Mouse (Mus musculus) limb, embryonic 10.5 days (tissue): ENCODE measurements around the gene Lasp1. TPM values are rescaled to one million over a fixed set of nuclear protein-coding genes. Genes with fewer than 3 reads are reported as not detected.
A peak's percentile ranks its signal among the peaks of the same experiment; 100 is the strongest.
"Not testable (repeated sequence)": the region's sequence is repeated elsewhere in the genome, so short reads cannot be mapped to it uniquely, and the experiment has no call there.

ENCODE experiments used
- DNase-seq: peaks from one replicate; pipeline ENCODE4 v3.0.0-alpha.2; 2017; ENCODE audit warnings: low spot score
- H3K27ac ChIP-seq: fragments of 300-500 bp; sonication (generic); 2 replicates; pipeline ENCODE4 v1.5.1; 2016; ENCODE audit warnings: mild to moderate bottlenecking
- H3K27me3 ChIP-seq: fragments of 300-500 bp; sonication (generic); 2 replicates; pipeline ENCODE4 v1.6.1; 2016; ENCODE audit warnings: low read depth, mild to moderate bottlenecking; ENCODE audit not compliant: poor library complexity, severe bottlenecking
- H3K36me3 ChIP-seq: fragments of 300-500 bp; sonication (generic); 2 replicates; pipeline ENCODE4 v1.6.1; 2016; ENCODE audit warnings: mild to moderate bottlenecking, moderate library complexity
- H3K4me1 ChIP-seq: fragments of 300-500 bp; sonication (generic); 2 replicates; pipeline ENCODE4 v1.6.1; 2016
- H3K4me3 ChIP-seq: fragments of 300-500 bp; sonication (generic); 2 replicates; pipeline ENCODE4 v1.5.1; 2016; ENCODE audit warnings: mild to moderate bottlenecking, moderate library complexity
- H3K9me3 ChIP-seq: fragments of 300-500 bp; sonication (generic); replicated peaks from 2 replicates; pipeline ENCODE4 v1.6.1; 2016; ENCODE audit warnings: mild to moderate bottlenecking
- WGBS: fragments of 180-500 bp; shearing (Covaris S2); methylation state at CpG from one replicate; pipeline ENCODE4 v1.1.7; 2016; 5-methylcytosine and 5-hydroxymethylcytosine counted together
- polyA plus RNA-seq: library from polyadenylated mRNA; unstranded; fragments of >200 nt; fragmentation: Nextera tagmentation; extraction: Ambion mirVana; gene quantifications from 2 replicates; pipeline ENCODE4 v1.2.1, GENCODE M21; 2016

The Lasp1 gene
- polyA plus RNA-seq, 1 experiment from 2014 or later = 110 TPM

- no peak overlapping the region for H3K27ac ChIP-seq
- no peak for DNase-seq
- no peaks in the 10 kb centered on the region for H3K9me3 ChIP-seq
- peaks cover 14% of the 10 kb centered on the region for H3K4me1 ChIP-seq
- WGBS = 91% methylated on average over 2 of the region's 2 CpGs
- H3K36me3 ChIP-seq = peaks cover 62% of the 10 kb centered on the region
- H3K4me3 ChIP-seq = peak overlapping the region; percentile 80
- H3K27me3 ChIP-seq = no peaks in the 10 kb centered on the region
These were observed 18.7 kb upstream of the Lasp1 start for GRCm38 (mm10) chr11:97779968-97780701.

- Histone ChIP-seq H3K9me3 (no peaks in the 10 kb centered on the region), H3K27me3 (no peaks in the 10 kb centered on the region), H3K4me1 (peaks cover 14% of the 10 kb centered on the region), H3K4me3 (peak overlapping the region; percentile 80), H3K36me3 (peaks cover 49% of the 10 kb centered on the region), H3K27ac (peak overlapping the region; percentile 98)
- no peak for DNase-seq
- WGBS = 3% methylated on average over 11 of the region's 11 CpGs
These were observed 17.3 kb upstream of the Lasp1 start for GRCm38 (mm10) chr11:97781478-97781831.

GRCm38 (mm10) chr11:97781832-97782563 is 16.8 kb upstream of the Lasp1 start, which contains the start of gene Rpl23:
Gene Rpl23, minus strand, starts transcription at chr11:97782437.
- under 1% methylated on average over 67 of the region's 67 CpGs for WGBS
- H3K36me3 ChIP-seq = peaks cover 44% of the 10 kb centered on the region
- H3K27me3 ChIP-seq = no peaks in the 10 kb centered on the region
- peak within 1 kb of the TSS; percentile 98 for H3K27ac ChIP-seq
- no peaks in the 10 kb centered on the region for H3K9me3 ChIP-seq
- H3K4me1 ChIP-seq = peaks cover 14% of the 10 kb centered on the region
- peak; percentile 100 for DNase-seq
- H3K4me3 ChIP-seq = peak within 1 kb of the TSS; percentile 80

DNA sequence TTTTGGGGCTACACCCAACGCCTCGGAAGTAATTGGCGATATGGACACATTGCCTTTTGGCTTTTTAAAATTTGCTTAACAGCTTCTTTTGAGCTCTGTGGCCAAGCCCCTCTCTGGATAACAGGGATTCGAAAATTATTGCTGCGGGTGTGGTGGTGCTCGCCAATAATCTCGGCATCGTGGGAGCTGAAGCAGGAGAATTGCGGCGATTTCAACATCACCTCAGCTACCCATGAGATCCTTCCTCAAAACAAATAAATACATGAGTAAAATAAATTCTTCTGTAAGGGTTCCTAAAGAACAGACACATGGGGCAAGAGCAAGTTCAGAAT is 16.3 kb upstream of the Lasp1 start:
- Histone ChIP-seq H3K9me3 (no peaks in the 10 kb centered on the region), H3K27me3 (no peaks in the 10 kb centered on the region), H3K4me3 (peak overlapping the region; percentile 80), H3K4me1 (peaks cover 14% of the 10 kb centered on the region), H3K27ac (peak overlapping the region; percentile 98), H3K36me3 (peaks cover 38% of the 10 kb centered on the region)
- under 1% methylated on average over 10 of the region's 10 CpGs for WGBS
- DNase-seq = no peak

- no peak overlapping the region for H3K27ac ChIP-seq
- H3K4me1 ChIP-seq = no peaks in the 10 kb centered on the region
- H3K4me3 ChIP-seq = no peak overlapping the region
- H3K9me3 ChIP-seq = no peaks in the 10 kb centered on the region
- 93% methylated on average over 3 of the region's 3 CpGs for WGBS
- no peaks in the 10 kb centered on the region for H3K27me3 ChIP-seq
- DNase-seq = no peak
- H3K36me3 ChIP-seq = no peaks in the 10 kb centered on the region
These were observed 10.8 kb upstream of the Lasp1 start for GRCm38 (mm10) chr11:97787961-97788360.

DNA sequence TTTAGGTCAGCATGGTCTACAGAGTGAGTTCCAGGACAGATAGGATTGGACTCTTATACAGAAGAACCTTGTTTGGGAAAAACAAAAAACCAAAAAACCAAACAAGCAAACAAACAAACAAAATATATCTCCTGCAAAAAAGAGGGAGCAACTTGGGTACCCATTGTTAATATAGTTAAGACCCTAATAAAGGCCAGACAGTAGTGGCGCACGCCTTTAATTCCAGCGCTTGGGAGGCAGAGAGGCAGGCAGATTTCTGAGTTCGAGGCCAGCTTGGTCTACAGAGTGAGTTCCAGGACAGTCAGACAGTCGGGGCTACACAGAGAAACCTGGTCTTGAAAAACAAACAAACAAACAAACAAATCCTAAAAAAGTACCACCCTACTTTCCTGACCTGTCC is 9.1 kb upstream of the Lasp1 start:
- no peak overlapping the region for H3K27ac ChIP-seq
- no peak overlapping the region for H3K4me3 ChIP-seq
- H3K9me3 ChIP-seq = no peaks in the 10 kb centered on the region
- no peak for DNase-seq
- no peaks in the 10 kb centered on the region for H3K36me3 ChIP-seq
- WGBS = 87% methylated on average over 5 of the region's 5 CpGs
- H3K27me3 ChIP-seq = no peaks in the 10 kb centered on the region
- H3K4me1 ChIP-seq = no peaks in the 10 kb centered on the region

- not testable (repeated sequence) for H3K4me1 ChIP-seq, DNase-seq, H3K4me3 ChIP-seq, H3K27me3 ChIP-seq, H3K9me3 ChIP-seq, H3K27ac ChIP-seq, H3K36me3 ChIP-seq
- 79% methylated on average over 2 of the region's 2 CpGs for WGBS
These were observed 7.9 kb upstream of the Lasp1 start for GRCm38 (mm10) chr11:97790778-97791438.

DNA sequence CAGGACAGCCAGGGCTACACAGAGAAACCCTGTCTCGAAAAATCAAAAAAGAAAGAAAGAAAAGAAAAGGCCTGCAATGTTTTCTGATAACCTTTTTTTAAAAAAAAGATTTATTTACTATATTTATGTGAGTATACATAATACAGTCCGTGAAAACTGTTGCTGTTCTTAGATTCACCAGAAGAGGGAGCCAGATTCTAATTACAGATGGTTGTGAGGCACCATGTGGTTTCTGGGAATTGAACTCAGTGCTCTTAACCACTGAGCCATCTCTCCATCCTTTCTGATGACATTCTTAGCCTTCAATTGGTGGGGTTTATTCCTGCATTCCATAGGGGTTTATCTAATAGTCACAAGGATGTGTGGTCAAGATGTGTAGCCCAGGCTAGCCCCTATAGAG is 5.6 kb upstream of the Lasp1 start:
- peaks cover 6% of the 10 kb centered on the region for H3K4me1 ChIP-seq
- H3K9me3 ChIP-seq = no peaks in the 10 kb centered on the region
- WGBS = 10% methylated on average over 2 of the region's 2 CpGs
- no peak overlapping the region for H3K4me3 ChIP-seq
- DNase-seq = no peak
- H3K27ac ChIP-seq = no peak overlapping the region
- H3K27me3 ChIP-seq = no peaks in the 10 kb centered on the region
- no peaks in the 10 kb centered on the region for H3K36me3 ChIP-seq

- H3K36me3 ChIP-seq = no peaks in the 10 kb centered on the region; the same call in 1 of the 2 replicates
- 5% methylated on average over 6 of the region's 6 CpGs for WGBS
- no peak overlapping the region for H3K27ac ChIP-seq
- H3K9me3 ChIP-seq = no peaks in the 10 kb centered on the region
- peak; percentile 67 for DNase-seq
- H3K4me3 ChIP-seq = no peak overlapping the region
- H3K27me3 ChIP-seq = no peaks in the 10 kb centered on the region
- H3K4me1 ChIP-seq = peaks cover 30% of the 10 kb centered on the region
These were observed 1.9 kb upstream of the Lasp1 start for GRCm38 (mm10) chr11:97796910-97797309.

DNA sequence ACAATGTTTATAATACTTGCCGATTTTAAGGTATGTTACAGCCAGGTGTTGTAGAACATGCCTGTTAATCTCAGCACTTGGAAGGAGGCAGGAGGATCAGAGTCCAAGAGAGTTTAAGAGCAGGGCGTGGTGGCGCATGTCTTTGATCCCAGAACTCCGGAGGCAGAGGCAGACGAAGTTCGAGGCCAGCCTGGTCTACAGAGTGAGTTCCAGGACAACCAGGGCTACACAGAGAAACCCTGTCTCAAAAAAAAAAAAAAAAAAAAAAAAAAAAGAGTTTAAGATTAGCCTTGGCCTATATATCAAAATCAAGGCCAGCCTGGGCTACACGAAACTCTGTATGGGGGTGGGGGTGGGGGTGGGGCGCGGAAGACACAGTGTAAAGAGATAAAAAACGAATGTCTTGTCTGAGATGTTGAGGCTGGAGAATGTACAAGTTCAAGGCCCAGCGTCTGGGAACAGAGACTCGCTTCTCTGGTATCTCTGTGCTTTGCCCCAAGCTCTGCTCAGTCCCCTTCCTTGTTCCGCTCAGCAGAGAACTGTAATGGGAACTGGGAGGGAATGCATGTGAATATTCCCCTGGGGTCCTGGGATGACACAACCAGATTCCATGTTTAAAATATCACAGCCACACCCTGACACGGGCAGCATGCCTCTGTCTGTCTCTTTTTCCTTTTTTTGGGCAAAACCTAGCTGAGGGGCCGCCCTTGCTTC is 1.3 kb upstream of the Lasp1 start:
- Histone ChIP-seq H3K4me1 (peaks cover 36% of the 10 kb centered on the region), H3K36me3 (no peaks in the 10 kb centered on the region; the same call in 1 of the 2 replicates), H3K9me3 (no peaks in the 10 kb centered on the region), H3K4me3 (peak overlapping the region; percentile 74), H3K27me3 (no peaks in the 10 kb centered on the region), H3K27ac (no peak overlapping the region)
- 57% methylated on average over 15 of the region's 15 CpGs for WGBS
- DNase-seq = no peak

GRCm38 (mm10) chr11:97798083-97798435 is 741 bp upstream of the Lasp1 start:
- no peak for DNase-seq
- Histone ChIP-seq H3K4me3 (peak overlapping the region; percentile 74), H3K27me3 (no peaks in the 10 kb centered on the region), H3K9me3 (no peaks in the 10 kb centered on the region), H3K4me1 (peaks cover 39% of the 10 kb centered on the region), H3K27ac (no peak overlapping the region), H3K36me3 (peaks cover 3% of the 10 kb centered on the region; the same call in 1 of the 2 replicates)
- 32% methylated on average over 8 of the region's 8 CpGs for WGBS

DNA sequence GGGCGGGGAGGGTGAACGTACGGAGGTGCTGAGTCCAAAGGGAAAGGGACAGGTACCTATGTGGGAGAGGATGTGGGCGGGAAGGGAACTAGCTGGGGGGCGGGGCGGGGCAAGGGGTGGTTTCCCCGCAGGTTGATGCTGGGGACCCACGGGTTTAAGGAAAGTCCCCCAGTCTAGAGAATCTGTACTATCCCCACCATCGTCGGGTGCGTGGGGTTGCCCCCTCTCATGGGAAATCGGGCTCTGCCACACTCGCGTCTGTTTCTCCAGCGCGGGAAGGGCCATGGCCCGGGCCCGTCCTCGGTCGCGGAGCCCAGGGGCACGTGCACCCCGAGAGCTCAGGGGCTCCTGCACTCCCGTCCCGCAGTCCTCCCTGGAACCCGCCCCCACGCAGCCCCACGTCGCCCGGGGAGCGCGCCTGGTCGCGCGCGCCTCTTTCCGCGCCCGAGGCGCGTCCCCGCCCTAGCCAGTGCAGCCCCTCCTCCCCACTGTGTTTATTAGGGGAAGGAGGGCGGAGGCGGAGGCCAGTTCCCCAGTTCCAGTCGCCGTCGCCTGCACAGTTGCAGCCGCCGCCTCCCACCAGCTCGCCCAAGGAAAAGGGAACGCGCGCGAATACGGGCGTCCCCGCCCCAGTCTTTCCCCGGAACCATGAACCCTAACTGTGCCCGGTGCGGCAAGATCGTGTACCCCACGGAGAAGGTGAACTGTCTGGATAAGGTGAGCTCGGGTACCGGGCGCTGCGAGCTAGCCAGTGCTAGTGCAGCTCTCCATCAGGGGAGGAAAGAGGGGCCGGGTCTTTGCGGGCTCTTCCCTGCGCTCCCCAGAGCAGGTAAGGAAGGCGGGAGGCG is 570 bp downstream of the Lasp1 start:
- Histone ChIP-seq H3K27ac (peak overlapping the region; percentile 93), H3K4me3 (peak overlapping the region; percentile 74), H3K27me3 (no peaks in the 10 kb centered on the region), H3K9me3 (no peaks in the 10 kb centered on the region), H3K4me1 (peaks cover 47% of the 10 kb centered on the region), H3K36me3 (peaks cover 6% of the 10 kb centered on the region; the same call in 1 of the 2 replicates)
- peak; percentile 88 for DNase-seq
- WGBS = under 1% methylated on average over 71 of the region's 71 CpGs
